Mouse (Mus musculus): ENCODE measurements around the gene Magi2.
"Not testable (repeated sequence)": the region's sequence is repeated elsewhere in the genome, so short reads cannot be mapped to it uniquely, and the experiment has no call there.

Magi2 gene

GRCm38 (mm10) chr5:19429290-19429689, 202.5 kb downstream of the Magi2 start:
- DNase-seq (ENCODE audit: low spot score in 2 of 2) = no peak

GRCm38 (mm10) chr5:19462541-19462940, 235.7 kb downstream of the Magi2 start:
- DNase-seq (ENCODE audit: low spot score in 2 of 2) = no peak

- no peak for DNase-seq (ENCODE audit: low spot score in 2 of 2)
Observed at GRCm38 (mm10) chr5:19465383-19465782, 238.5 kb downstream of the Magi2 start.

- DNase-seq (ENCODE audit: low spot score in 2 of 2) = no peak
Observed at GRCm38 (mm10) chr5:19472851-19473439, 246.1 kb downstream of the Magi2 start.

- DNase-seq (ENCODE audit: low spot score in 2 of 2) = no peak
Observed at GRCm38 (mm10) chr5:19482981-19483380, 256.1 kb downstream of the Magi2 start.

GRCm38 (mm10) chr5:19487947-19488346, 261.1 kb downstream of the Magi2 start:
- DNase-seq (ENCODE audit: low spot score in 2 of 2) = no peak

- no peak for DNase-seq (ENCODE audit: low spot score in 2 of 2)
Observed at GRCm38 (mm10) chr5:19501005-19501404, 274.2 kb downstream of the Magi2 start.

GRCm38 (mm10) chr5:19522168-19522567, 295.3 kb downstream of the Magi2 start:
- DNase-seq (ENCODE audit: low spot score in 2 of 2) = no peak

- no peak for DNase-seq (ENCODE audit: low spot score in 2 of 2)
Observed at GRCm38 (mm10) chr5:19539348-19539747, 312.5 kb downstream of the Magi2 start.

GRCm38 (mm10) chr5:19546424-19546823, 319.6 kb downstream of the Magi2 start:
- DNase-seq (ENCODE audit: low spot score in 2 of 2) = no peak

GRCm38 (mm10) chr5:19546900-19547299, 320.1 kb downstream of the Magi2 start:
- DNase-seq (ENCODE audit: low spot score in 2 of 2) = no peak

- DNase-seq (ENCODE audit: low spot score in 2 of 2) = no peak
Observed at GRCm38 (mm10) chr5:19553510-19553909, 326.7 kb downstream of the Magi2 start.

- DNase-seq (ENCODE audit: low spot score in 2 of 2) = no peak
Observed at GRCm38 (mm10) chr5:19565636-19566035, 338.8 kb downstream of the Magi2 start.

GRCm38 (mm10) chr5:19566136-19566535, 339.3 kb downstream of the Magi2 start:
- not testable (repeated sequence) for DNase-seq (ENCODE audit: low spot score in 2 of 2)

- DNase-seq (ENCODE audit: low spot score in 2 of 2) = no peak
Observed at GRCm38 (mm10) chr5:19607700-19608099, 380.9 kb downstream of the Magi2 start.

GRCm38 (mm10) chr5:19611788-19612187, 385.0 kb downstream of the Magi2 start:
- DNase-seq (ENCODE audit: low spot score in 2 of 2) = no peak

- DNase-seq (ENCODE audit: low spot score in 2 of 2) = no peak
Observed at GRCm38 (mm10) chr5:19621678-19622077, 394.8 kb downstream of the Magi2 start.

GRCm38 (mm10) chr5:19633976-19634375, 407.1 kb downstream of the Magi2 start:
- DNase-seq (ENCODE audit: low spot score in 2 of 2) = no peak

- no peak for DNase-seq (ENCODE audit: low spot score in 2 of 2)
Observed at GRCm38 (mm10) chr5:19637789-19638188, 411.0 kb downstream of the Magi2 start.

- DNase-seq (ENCODE audit: low spot score in 2 of 2) = no peak
Observed at GRCm38 (mm10) chr5:19655986-19656385, 429.1 kb downstream of the Magi2 start.

- no peak for DNase-seq (ENCODE audit: low spot score in 2 of 2)
Observed at GRCm38 (mm10) chr5:19666416-19666815, 439.6 kb downstream of the Magi2 start.

GRCm38 (mm10) chr5:19717296-19717695, 490.5 kb downstream of the Magi2 start:
- no peak for DNase-seq (ENCODE audit: low spot score in 2 of 2)

- DNase-seq (ENCODE audit: low spot score in 2 of 2) = no peak
Observed at GRCm38 (mm10) chr5:19726277-19726676, 499.4 kb downstream of the Magi2 start.

- no peak for DNase-seq (ENCODE audit: low spot score in 2 of 2)
Observed at GRCm38 (mm10) chr5:19745376-19745775, 518.5 kb downstream of the Magi2 start.

Measured in spleen, postnatal 14 days (tissue).